Mouse (Mus musculus): Measurements from ENCODE around the gene Hist1h4k. TPM values are rescaled to one million over a fixed set of nuclear protein-coding genes. Genes with fewer than 3 reads are reported as not detected.
"Not testable (repeated sequence)": the region's sequence is repeated elsewhere in the genome, so short reads cannot be mapped to it uniquely, and the experiment has no call there.

The Hist1h4k gene
- polyA plus RNA-seq, 1 experiment, result not detected

DNA sequence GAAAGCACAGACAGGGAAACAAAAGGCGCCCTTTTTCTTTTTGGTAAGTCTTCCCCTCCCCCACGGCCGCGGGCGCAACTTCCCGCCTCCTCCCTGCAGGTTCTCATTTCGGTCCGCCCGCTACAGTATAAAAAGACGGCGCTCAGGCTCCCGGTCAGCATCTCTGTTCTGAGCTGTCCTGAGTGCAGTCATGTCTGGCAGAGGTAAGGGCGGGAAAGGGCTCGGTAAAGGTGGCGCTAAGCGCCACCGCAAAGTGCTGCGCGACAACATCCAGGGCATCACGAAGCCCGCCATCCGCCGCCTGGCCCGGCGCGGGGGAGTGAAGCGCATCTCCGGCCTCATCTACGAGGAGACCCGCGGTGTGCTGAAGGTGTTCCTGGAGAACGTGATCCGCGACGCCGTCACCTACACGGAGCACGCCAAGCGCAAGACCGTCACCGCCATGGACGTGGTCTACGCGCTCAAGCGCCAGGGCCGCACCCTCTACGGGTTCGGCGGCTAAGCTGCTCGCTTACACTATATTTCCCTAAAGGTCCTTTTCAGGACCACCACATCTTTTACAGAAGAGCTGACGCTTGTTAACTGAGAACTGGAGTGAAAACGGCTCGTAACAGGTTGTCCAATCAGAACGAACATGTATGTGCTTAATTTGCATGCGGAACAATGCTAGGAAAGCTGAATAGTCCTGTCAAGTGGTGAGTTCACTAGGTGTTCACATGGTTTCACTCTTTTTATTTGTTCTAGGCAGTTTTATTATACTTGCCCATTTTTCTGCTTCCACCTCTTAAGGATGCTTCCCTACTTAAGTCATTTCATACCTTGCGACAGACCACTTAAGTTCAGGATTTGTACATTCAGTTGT lies 15.2 kb downstream of the Hist1h4k start, which contains the start of gene Hist1h4j:
Hist1h4j (plus strand) TSS at position 159 of the 862 bp plus-strand sequence.
- H3K4me1 ChIP-seq (ENCODE audit: control insufficient read depth, insufficient read depth, insufficient read length, low read length); H3K27ac ChIP-seq (replicated peaks; ENCODE audit: low read depth, low read length): not testable (repeated sequence)
- peak within 1 kb of the TSS; percentile 60 for H3K4me3 ChIP-seq (ENCODE audit: insufficient read depth, low read depth, low read length)

DNA sequence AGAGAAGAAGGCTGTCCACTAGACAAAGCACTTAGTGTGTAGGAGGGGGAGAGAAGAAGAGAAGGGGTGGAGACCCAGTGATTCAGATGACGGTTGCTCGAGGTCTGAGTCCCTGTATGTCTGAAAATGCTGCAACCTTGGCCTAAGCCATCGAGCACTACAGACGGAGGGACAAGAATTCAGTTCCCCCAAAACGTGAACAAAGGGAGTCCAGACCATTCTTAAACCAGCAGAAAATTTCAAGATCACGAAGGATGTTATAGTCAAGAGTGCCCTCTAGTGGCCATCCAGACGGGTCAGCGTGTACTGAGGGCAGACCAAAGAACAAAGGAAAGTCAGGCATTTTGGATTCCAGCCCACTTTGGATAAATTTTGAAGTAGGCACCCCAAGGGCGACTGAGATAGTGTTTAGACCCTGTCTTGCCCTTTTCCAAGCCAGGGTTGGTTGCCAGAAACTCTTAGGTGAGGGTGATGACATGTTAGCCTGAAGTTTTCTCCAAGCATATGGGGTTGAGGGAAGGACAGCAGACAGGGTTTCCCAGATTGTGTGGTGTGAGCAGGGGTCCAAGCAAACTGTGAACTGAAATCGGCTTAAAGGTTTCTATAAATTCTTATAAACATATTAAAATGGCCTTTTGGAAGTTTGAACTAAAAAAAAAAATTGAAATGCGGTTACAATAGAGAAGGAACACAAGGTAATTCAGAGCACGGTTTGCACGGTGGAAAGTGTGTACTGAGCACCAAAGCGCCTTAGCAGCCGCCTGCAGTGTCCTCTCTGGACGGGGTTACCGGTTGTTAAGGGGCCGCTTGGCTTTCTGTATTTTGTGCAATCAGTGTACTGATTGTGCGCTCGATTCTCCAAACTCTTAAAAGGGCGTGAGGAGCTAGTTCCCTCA lies 16.0 kb downstream of the Hist1h4k start:
- Histone ChIP-seq H3K4me3 (ENCODE audit: insufficient read depth, low read depth, low read length) (peak overlapping the region; percentile 60), H3K4me1 (ENCODE audit: control insufficient read depth, insufficient read depth, insufficient read length, low read length) (no peaks in the 10 kb centered on the region), H3K27ac (replicated peaks; ENCODE audit: low read depth, low read length) (no peak overlapping the region)

DNA sequence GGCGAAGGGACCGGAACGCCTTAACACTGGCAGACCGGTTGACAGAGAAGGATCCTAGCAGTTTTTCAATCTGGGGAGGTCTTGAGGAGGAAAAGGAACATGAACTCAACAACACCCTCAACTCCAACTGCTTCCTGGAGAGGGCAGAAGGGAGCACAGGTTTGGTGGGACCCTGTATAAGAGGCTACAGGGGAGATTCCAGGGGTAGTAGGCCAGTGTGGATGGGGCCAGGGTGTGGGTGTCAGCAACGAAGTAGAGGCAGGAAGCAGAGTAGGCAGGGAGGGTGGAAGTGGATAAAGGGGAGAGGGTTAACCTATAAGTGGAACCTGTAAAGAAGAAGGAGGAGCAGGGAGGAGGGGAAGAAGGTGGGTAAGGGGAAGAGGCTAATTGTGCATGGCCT lies 16.8 kb downstream of the Hist1h4k start:
- Histone ChIP-seq H3K4me3 (ENCODE audit: insufficient read depth, low read depth, low read length) (no peak overlapping the region), H3K27ac (replicated peaks; ENCODE audit: low read depth, low read length) (no peak overlapping the region), H3K4me1 (ENCODE audit: control insufficient read depth, insufficient read depth, insufficient read length, low read length) (no peaks in the 10 kb centered on the region)

DNA sequence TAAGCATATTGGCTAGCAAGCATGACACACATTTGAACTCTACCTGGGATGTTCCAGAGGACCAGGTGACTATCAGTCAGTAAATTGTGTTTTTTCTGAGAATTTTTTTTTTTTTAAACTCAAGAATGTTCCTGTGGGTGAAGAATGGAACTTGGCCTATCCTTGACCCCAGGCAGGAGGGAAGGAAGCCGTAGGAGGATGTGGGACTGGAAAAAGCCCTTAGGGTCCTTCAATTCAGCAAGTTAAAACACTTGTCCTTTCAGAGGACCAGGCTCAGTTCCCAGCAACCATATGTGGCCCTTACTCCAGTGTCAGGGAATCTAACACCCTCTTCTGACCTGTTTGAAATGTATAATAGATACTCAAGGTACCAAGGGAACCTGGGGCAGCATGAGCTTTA lies 20.8 kb downstream of the Hist1h4k start:
- no peak overlapping the region for H3K4me3 ChIP-seq (ENCODE audit: insufficient read depth, low read depth, low read length)
- H3K27ac ChIP-seq (replicated peaks; ENCODE audit: low read depth, low read length), result no peak overlapping the region
- H3K4me1 ChIP-seq (ENCODE audit: control insufficient read depth, insufficient read depth, insufficient read length, low read length), result no peaks in the 10 kb centered on the region

DNA sequence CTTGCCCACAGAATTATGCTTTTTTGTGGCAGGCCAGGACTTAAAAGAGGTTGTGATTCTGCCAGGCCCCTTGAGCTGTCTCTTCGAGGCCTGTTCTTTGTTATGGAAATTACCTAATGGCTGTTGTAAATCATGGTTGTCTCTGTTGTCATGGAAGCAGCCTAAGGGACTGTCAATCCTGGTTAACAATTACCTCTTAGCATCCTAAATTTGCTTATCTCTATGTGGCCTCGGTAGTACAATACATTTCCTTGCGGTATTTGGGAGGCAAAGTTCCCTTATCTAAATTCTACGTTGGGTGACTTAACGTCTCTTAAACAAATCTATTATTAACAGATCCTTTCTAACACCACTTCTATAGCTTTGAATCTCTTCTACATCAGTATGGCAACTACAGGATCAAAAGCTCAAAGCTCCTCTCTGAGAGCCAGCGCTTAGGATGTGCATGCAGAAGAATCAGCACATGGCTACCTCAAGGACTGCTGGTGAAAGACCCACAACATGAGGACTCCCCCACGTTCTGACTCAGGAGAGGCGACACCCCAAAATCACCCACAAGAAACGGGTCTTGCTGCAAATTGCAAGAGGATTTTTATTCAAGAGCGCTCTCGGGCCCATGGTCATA lies 22.2 kb downstream of the Hist1h4k start:
- Histone ChIP-seq H3K4me3 (ENCODE audit: insufficient read depth, low read depth, low read length) (no peak overlapping the region), H3K27ac (replicated peaks; ENCODE audit: low read depth, low read length) (no peak overlapping the region), H3K4me1 (ENCODE audit: control insufficient read depth, insufficient read depth, insufficient read length, low read length) (no peaks in the 10 kb centered on the region)

DNA sequence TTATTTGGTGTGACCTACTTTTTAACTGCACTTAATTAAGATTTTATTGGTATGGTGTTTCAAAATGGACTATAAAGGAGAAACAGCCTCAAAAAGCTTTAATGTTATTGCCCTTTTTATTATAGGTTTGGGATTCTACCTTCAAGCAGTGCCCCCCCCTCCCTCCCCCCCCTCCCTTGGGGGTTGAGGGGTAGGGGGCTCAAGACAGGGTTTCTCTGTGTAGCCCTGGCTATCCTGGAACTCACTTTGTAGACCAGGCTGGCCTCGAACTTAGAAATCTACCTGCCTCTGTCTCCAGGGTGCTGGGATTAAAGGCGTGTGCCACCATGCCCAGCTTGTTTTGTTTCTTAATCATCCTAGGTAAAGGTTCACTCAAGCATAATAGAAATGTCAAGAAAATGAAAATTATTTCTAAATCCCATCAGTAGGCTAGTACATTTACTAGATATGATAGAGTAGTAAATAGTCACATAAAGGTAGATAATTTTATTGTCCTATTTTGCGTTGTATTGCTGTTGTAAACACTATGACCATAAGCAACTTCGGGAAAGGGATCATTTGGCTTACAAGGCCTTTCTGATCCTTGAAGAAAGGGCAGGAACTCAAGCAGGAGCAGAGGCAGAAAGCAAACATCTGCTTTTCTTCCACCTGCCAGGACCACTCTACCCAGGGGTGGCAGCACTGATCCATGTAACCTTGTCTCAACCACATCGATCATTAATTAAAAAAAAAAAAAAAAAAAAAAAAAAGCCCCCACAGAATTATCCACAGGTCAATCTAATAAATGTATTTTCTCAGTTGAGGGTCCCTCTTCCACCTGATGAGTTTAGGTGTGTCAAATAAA lies 27.1 kb downstream of the Hist1h4k start:
- no peak overlapping the region for H3K27ac ChIP-seq (replicated peaks; ENCODE audit: low read depth, low read length)
- H3K4me3 ChIP-seq (ENCODE audit: insufficient read depth, low read depth, low read length), result no peak overlapping the region
- no peaks in the 10 kb centered on the region for H3K4me1 ChIP-seq (ENCODE audit: control insufficient read depth, insufficient read depth, insufficient read length, low read length)

DNA sequence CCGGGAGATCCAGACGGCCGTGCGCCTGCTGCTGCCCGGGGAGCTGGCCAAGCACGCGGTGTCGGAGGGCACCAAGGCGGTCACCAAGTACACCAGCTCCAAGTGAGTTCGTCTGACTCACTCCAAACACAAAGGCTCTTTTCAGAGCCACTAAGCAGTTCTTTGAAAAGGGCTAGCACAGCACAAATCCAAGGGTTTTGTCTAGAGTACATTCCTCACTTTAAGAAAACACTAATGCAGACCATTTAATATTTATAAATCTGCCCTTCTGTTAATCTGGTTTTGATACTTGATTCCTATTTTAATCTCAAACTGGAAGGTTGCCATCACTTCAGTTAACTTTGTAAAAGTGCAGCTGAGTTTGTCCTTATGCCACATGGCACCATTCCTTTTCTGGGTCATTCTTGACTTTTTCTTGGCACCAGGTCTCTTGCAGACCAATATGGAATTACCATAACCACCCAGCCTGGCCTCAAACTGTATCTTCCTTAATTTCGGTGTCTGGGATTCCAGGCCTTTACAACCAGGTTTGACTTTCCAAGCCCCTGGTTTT lies 27.9 kb downstream of the Hist1h4k start:
- H3K4me1 ChIP-seq (ENCODE audit: control insufficient read depth, insufficient read depth, insufficient read length, low read length), result no peaks in the 10 kb centered on the region
- peak overlapping the region; percentile 55 for H3K4me3 ChIP-seq (ENCODE audit: insufficient read depth, low read depth, low read length)
- no peak overlapping the region for H3K27ac ChIP-seq (replicated peaks; ENCODE audit: low read depth, low read length)

DNA sequence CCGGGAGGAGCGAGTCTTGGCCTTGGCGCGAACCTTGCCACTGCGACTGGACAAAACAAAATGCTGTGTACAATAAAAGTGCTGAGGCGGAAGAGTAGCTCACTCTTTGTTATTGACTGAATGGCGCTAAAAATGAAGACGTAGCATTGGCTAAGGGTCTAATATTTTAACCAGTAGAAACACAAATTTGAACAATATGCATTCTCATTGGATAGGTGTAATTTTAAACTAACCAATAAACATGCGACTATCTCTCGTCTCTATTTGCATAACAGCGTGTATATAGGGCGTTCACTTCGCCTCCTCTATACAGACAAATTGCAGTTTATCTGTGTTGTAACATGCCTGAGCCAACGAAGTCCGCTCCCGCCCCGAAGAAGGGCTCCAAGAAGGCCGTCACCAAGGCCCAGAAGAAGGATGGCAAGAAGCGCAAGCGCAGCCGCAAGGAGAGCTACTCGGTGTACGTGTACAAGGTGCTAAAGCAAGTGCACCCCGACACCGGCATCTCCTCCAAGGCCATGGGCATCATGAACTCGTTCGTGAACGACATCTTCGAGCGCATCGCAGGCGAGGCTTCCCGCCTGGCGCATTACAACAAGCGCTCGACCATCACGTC lies 28.4 kb downstream of the Hist1h4k start, which contains the start of gene Hist1h2bm:
Hist1h2bm (plus strand) TSS at position 288 of the 616 bp plus-strand sequence.
- H3K4me3 ChIP-seq (ENCODE audit: insufficient read depth, low read depth, low read length), result peak within 1 kb of the TSS; percentile 55
- H3K4me1 ChIP-seq (ENCODE audit: control insufficient read depth, insufficient read depth, insufficient read length, low read length); H3K27ac ChIP-seq (replicated peaks; ENCODE audit: low read depth, low read length): not testable (repeated sequence)

DNA sequence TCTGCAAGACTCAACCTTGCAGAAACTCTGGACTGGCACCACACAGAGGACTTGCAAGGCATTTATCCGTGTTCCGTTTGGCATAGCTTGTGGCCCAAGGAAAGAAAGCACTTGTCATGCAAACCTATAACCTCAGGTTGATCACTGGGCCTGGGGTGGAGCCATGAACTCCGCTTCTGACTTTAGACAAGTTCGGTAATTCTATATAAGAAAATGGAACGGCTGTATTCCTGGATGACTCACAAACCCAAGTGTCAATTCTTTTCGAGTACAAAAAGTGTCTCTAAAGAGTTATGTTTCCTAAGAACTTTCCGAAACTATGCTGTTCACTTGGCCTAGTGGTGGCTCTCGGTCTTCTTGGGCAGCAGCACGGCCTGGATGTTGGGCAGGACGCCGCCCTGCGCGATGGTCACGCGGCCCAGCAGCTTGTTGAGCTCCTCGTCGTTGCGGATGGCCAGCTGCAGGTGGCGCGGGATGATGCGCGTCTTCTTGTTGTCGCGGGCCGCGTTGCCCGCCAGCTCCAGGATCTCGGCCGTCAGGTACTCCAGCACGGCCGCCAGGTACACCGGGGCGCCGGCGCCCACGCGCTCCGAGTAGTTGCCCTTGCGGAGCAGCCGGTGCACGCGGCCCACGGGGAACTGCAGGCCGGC lies 29.1 kb downstream of the Hist1h4k start:
- H3K27ac ChIP-seq (replicated peaks; ENCODE audit: low read depth, low read length); H3K4me1 ChIP-seq (ENCODE audit: control insufficient read depth, insufficient read depth, insufficient read length, low read length): not testable (repeated sequence)
- peak overlapping the region; percentile 53 for H3K4me3 ChIP-seq (ENCODE audit: insufficient read depth, low read depth, low read length)

DNA sequence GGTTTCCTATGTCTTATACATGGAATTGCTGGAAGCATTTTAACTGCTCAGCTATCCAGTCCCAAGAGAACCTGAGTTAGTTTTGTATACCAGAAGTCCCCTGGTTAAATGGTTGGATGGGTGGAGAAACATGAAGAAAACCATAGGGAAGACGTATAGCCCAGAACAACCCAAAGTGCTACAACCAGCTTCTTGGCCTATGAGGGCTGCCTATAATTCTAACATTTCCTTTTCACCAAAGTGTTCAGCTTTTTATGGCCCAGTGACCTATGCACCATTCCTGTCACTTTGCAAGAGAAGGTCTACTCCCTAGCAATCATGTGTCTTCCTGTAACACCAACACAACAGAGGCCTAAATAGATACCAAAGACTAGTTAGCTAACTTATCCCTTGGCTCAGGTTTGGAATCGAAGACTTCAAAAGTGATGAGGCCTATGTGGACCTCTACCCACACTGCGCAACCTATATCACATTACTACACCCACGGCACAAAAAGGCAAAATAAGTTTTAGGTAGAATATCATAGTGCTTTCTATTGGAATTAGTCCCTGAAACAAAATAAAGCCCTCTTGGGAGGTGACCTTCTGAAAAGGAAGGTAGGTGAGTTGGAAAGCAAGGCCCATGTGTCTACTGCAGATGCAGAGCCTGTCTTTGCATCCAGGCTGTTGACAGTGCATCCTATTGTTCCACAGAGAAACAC lies 31.8 kb downstream of the Hist1h4k start:
- Histone ChIP-seq H3K4me3 (ENCODE audit: insufficient read depth, low read depth, low read length) (no peak overlapping the region), H3K4me1 (ENCODE audit: control insufficient read depth, insufficient read depth, insufficient read length, low read length) (peaks cover 7% of the 10 kb centered on the region; the same call in 1 of the 2 replicates), H3K27ac (replicated peaks; ENCODE audit: low read depth, low read length) (no peak overlapping the region)

DNA sequence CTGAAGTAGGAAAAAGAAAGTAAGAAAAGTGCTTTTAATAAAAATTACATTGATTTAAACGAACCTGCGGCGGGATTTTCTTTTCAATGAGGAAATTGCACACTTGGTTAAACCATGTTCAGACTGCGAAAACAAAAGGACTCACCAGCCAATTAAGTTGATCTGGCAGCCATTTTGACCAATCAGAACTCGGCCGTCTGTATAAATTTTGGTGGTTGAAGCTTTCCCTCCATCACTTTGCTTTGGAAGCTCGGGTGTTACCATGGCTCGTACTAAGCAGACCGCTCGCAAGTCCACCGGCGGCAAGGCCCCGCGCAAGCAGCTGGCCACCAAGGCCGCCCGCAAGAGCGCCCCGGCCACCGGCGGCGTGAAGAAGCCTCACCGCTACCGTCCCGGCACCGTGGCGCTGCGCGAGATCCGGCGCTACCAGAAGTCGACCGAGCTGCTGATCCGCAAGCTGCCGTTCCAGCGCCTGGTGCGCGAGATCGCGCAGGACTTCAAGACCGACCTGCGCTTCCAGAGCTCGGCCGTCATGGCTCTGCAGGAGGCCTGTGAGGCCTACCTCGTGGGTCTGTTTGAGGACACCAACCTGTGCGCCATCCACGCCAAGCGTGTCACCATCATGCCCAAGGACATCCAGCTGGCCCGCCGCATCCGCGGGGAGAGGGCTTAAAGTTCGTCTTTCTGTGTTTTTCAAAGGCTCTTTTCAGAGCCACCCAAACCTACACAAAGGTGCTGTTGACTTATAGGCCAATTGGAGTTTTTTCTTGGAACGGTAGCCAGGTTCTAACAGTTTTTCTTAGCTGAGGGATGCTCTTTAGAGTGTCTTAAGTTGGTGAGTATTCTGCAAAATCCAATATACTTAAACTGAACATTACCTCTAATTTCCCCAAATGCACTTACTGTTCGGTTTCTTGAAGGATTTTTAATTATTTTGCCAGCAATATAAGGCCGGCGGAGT lies 32.6 kb downstream of the Hist1h4k start, which contains the start of gene Hist1h3h:
Hist1h3h (plus strand) TSS at position 263 of the 961 bp plus-strand sequence.
- H3K4me1 ChIP-seq (ENCODE audit: control insufficient read depth, insufficient read depth, insufficient read length, low read length), result not testable (repeated sequence)

More for the DNA sequence above, 32.6 kb downstream of the Hist1h4k start, which contains the start of gene Hist1h3h:
- Histone ChIP-seq H3K4me3 (ENCODE audit: insufficient read depth, low read depth, low read length) (peak within 1 kb of the TSS; percentile 58), H3K27ac (replicated peaks; ENCODE audit: low read depth, low read length) (peak within 1 kb of the TSS; percentile 11; the same call in 1 of the 2 replicates)
